Mouse (Mus musculus) hindbrain, embryonic 15.5 days (tissue): ENCODE data around the gene Mab21l1. TPM values are rescaled to one million over a fixed set of nuclear protein-coding genes. Genes with fewer than 3 reads are reported as not detected.

Experiments used
- ATAC-seq: fragments of 200-750 bp; cut with Nextera tagmentation; 2 replicates; pipeline ENCODE4 v1.8.0; 2017; ENCODE audit warnings: low read depth, moderate number of reproducible peaks, moderate TSS enrichment; ENCODE audit not compliant: low FRiP score
- H3K27ac ChIP-seq: fragments of 300-500 bp; sonication (generic); replicated peaks from 2 replicates; pipeline ENCODE4 v1.5.1; 2015; ENCODE audit warnings: mild to moderate bottlenecking, inconsistent platforms
- H3K27me3 ChIP-seq: fragments of 300-500 bp; sonication (generic); 2 replicates; pipeline ENCODE4 v1.6.1; 2015; ENCODE audit warnings: control low read depth, inconsistent platforms
- H3K36me3 ChIP-seq: fragments of 300-500 bp; sonication (generic); 2 replicates; pipeline ENCODE4 v1.6.1; 2015; ENCODE audit warnings: control low read depth, inconsistent platforms
- H3K4me1 ChIP-seq: fragments of 300-500 bp; sonication (generic); replicated peaks from 2 replicates; pipeline ENCODE4 v1.6.1; 2015; ENCODE audit warnings: control low read depth, inconsistent platforms
- H3K4me2 ChIP-seq: fragments of 300-500 bp; sonication (generic); 2 replicates; pipeline ENCODE4 v1.6.1; 2015; ENCODE audit warnings: moderate library complexity, mild to moderate bottlenecking, inconsistent platforms
- H3K4me3 ChIP-seq: fragments of 300-500 bp; sonication (generic); 2 replicates; pipeline ENCODE4 v1.5.1; 2015; ENCODE audit warnings: mild to moderate bottlenecking, inconsistent platforms
- H3K9ac ChIP-seq: fragments of 300-500 bp; sonication (generic); 2 replicates; pipeline ENCODE4 v1.6.1; 2015; ENCODE audit warnings: inconsistent platforms
- H3K9me3 ChIP-seq: fragments of 300-500 bp; sonication (generic); 2 replicates; pipeline ENCODE4 v1.6.1; 2016; ENCODE audit warnings: control low read depth, inconsistent platforms
- WGBS: fragments of 180-500 bp; shearing (Covaris S2); methylation state at CpG from one replicate; pipeline ENCODE4 v1.1.7; 2015; 5-methylcytosine and 5-hydroxymethylcytosine counted together
- polyA plus RNA-seq: library from polyadenylated mRNA; unstranded; fragments of >200 nt; fragmentation: Nextera tagmentation; extraction: Ambion mirVana; gene quantifications from 2 replicates; pipeline ENCODE4 v1.2.1, GENCODE M21; 2015

The Mab21l1 gene
- 169 and 177 TPM in 2 replicates for polyA plus RNA-seq

- no peaks in the 10 kb centered on the region for H3K9me3 ChIP-seq
- ATAC-seq, result peak; percentile 80
- H3K4me2 ChIP-seq, result peak within 1 kb of the TSS; percentile 65
- H3K27ac ChIP-seq, result peak within 1 kb of the TSS; percentile 95
- WGBS, result 10% methylated on average over 16 of the region's 16 CpGs
- H3K9ac ChIP-seq, result peak within 1 kb of the TSS; percentile 80
- peaks cover 2% of the 10 kb centered on the region; the same call in 1 of the 2 replicates for H3K27me3 ChIP-seq
- H3K36me3 ChIP-seq, result no peaks in the 10 kb centered on the region
- H3K4me3 ChIP-seq, result peak within 1 kb of the TSS; percentile 47
- H3K4me1 ChIP-seq, result peaks cover 36% of the 10 kb centered on the region
Observed at GRCm38 (mm10) chr3:55782056-55782687, at the start of gene Mab21l1. Gene Mab21l1 (plus strand): TSS chr3:55782510.

DNA sequence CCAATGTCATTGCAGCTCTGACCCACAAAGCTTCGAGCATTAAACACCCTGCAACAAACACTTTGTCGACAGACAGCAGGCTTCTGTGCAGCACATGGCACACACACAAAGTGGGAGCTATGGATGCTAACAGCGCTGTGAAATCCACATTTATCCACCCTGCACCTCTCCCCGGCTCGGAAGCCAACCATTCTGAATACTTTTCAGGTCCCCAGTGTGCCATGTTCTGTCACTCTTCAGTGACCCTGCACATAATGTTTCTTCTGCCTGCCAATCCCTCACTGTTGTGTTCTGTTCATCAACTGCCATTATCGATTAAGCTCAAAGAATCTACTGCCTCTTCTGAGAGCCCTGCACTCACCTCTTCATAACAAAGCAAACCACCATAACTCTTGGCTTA, 48.6 kb upstream of the Mab21l1 start:
- Histone ChIP-seq H3K4me1 (no peaks in the 10 kb centered on the region), H3K36me3 (no peaks in the 10 kb centered on the region), H3K9me3 (no peaks in the 10 kb centered on the region), H3K27me3 (no peaks in the 10 kb centered on the region), H3K4me2 (no peak overlapping the region), H3K27ac (0 out of 2 replicates have a peak overlapping the region, but pooled peaks have one; percentile 2), H3K4me3 (no peak overlapping the region), H3K9ac (no peak overlapping the region)
- ATAC-seq, result 0 out of 2 replicates have a peak, but pooled peaks have one; percentile 24
- 45% methylated on average over 6 of the region's 6 CpGs for WGBS

GRCm38 (mm10) chr3:55741428-55741827, 40.9 kb upstream of the Mab21l1 start:
- H3K9ac ChIP-seq, result 0 out of 2 replicates have a peak overlapping the region, but pooled peaks have one; percentile 10

DNA sequence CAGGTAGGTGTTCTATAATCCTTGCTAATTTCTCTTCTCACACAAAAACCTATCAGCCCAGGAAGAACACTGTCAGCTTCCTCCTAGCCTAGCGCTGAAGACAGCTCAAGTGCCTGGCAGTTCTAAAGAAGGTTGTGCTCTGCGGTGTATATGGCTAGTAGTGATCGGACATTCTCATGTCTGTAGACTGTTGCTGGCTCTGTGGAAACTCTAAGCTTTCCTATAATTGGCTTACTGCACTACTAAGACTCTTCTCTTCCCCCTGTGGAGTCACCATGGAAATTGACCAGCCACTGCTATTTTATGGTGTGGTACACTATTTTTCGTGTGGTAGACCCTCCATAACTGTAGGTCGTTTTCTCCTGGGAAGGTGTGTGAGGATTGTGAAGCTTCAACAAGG, 40.1 kb upstream of the Mab21l1 start:
- H3K4me3 ChIP-seq, result no peak overlapping the region
- H3K36me3 ChIP-seq, result no peaks in the 10 kb centered on the region
- H3K27me3 ChIP-seq, result no peaks in the 10 kb centered on the region
- H3K4me2 ChIP-seq, result no peak overlapping the region
- peaks cover 23% of the 10 kb centered on the region for H3K4me1 ChIP-seq
- no peaks in the 10 kb centered on the region for H3K9me3 ChIP-seq
- WGBS, result 78% methylated on average over 5 of the region's 5 CpGs
- H3K9ac ChIP-seq, result no peak overlapping the region
- peak overlapping the region; percentile 78 for H3K27ac ChIP-seq
- no peak; the same call in 1 of the 2 replicates for ATAC-seq

More at GRCm38 (mm10) chr3:55741428-55741827, 40.9 kb upstream of the Mab21l1 start:
- H3K4me2 ChIP-seq, result no peak overlapping the region
- H3K27me3 ChIP-seq, result no peaks in the 10 kb centered on the region
- peak; percentile 80 for ATAC-seq
- WGBS, result 32% methylated on average over 6 of the region's 6 CpGs
- no peak overlapping the region for H3K4me3 ChIP-seq
- H3K36me3 ChIP-seq, result no peaks in the 10 kb centered on the region
- H3K4me1 ChIP-seq, result peaks cover 23% of the 10 kb centered on the region
- no peaks in the 10 kb centered on the region for H3K9me3 ChIP-seq
- H3K27ac ChIP-seq, result peak overlapping the region; percentile 78

DNA sequence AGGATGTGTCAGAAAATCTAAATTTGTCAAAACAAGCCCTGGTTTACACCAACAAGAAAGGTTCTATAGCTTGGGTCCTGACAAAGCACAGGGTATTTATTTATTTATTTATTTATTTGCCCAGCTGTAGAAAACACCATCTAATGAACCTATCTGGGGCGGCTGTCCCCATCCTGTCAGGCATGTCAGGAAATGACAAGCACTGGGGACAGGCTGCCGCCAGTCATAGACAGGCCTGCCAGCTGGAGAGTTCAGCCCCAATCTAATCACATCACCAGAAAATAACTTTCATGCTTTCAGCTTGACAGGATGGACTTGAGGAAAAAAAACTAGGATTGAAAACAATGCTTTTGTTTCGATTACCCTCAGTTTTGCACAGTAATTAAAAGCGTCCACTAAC, 39.7 kb upstream of the Mab21l1 start:
- Histone ChIP-seq H3K27me3 (no peaks in the 10 kb centered on the region), H3K27ac (peak overlapping the region; percentile 78), H3K9ac (no peak overlapping the region), H3K36me3 (no peaks in the 10 kb centered on the region), H3K9me3 (no peaks in the 10 kb centered on the region), H3K4me1 (peaks cover 23% of the 10 kb centered on the region), H3K4me3 (no peak overlapping the region), H3K4me2 (no peak overlapping the region)
- ATAC-seq, result peak; percentile 61; the same call in 1 of the 2 replicates
- WGBS, result 49% methylated on average over 4 of the region's 4 CpGs

DNA sequence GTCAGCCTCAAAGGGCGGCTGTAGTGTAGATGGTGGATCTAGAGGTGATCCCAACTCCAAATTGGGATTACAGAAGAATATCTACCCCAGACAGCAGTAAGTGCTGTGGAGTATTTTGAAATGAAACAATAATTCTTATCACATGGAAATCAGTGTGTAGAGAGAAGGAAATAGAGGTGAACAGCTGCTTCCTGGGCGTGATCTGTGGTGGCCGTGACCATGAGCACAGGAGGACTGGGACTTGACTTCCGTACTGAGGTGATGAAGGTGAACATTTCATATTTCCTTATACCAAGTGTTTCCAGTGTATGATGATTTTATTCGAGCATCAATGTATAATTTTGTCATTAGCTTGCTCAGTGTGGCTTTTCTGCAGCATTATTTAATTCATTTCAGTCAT, 38.4 kb upstream of the Mab21l1 start:
- WGBS, result 71% methylated on average over 5 of the region's 5 CpGs
- peaks cover 29% of the 10 kb centered on the region for H3K4me1 ChIP-seq
- H3K9me3 ChIP-seq, result no peaks in the 10 kb centered on the region
- H3K36me3 ChIP-seq, result no peaks in the 10 kb centered on the region
- no peak overlapping the region for H3K4me2 ChIP-seq
- no peak for ATAC-seq
- H3K27me3 ChIP-seq, result no peaks in the 10 kb centered on the region
- H3K9ac ChIP-seq, result no peak overlapping the region
- no peak overlapping the region for H3K4me3 ChIP-seq
- H3K27ac ChIP-seq, result peak overlapping the region; percentile 53; the same call in 1 of the 2 replicates

DNA sequence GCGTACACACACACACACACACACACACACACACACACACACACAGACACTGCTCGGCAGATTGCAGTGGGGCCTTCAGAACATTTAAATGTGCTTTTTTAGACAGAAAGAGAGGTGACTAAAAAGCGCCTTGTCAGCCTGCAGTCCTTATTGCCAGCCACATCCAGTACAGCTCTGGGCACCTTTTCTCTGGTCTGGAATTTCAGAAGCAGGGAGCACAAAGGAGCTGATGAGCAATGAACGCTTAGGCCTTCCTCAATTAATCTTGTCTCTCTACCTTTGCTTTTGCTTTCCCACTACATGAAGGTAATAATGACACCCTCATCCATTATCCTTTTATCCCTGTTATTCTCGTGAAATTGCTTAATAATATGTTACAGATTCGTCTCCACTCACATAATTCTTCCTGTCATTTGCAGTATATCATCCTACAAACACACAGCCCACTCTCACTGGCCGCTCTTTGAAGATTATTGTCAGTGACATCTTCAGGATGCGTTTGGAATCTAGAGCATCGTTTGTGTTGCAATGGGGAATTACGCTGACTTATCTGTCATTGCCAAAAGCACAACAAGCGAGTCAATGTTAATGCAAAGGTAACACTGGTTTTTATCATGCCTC, 31.8 kb upstream of the Mab21l1 start:
- WGBS, result 32% methylated on average over 11 of the region's 11 CpGs
- H3K9ac ChIP-seq, result peak overlapping the region; percentile 11; the same call in 1 of the 2 replicates

GRCm38 (mm10) chr3:55751363-55751762, 30.9 kb upstream of the Mab21l1 start:
- peak; percentile 20 for ATAC-seq
- H3K27me3 ChIP-seq, result no peaks in the 10 kb centered on the region
- H3K9me3 ChIP-seq, result no peaks in the 10 kb centered on the region
- H3K4me3 ChIP-seq, result no peak overlapping the region
- no peak overlapping the region for H3K9ac ChIP-seq
- peak overlapping the region; percentile 78 for H3K27ac ChIP-seq
- H3K4me2 ChIP-seq, result no peak overlapping the region
- peaks cover 52% of the 10 kb centered on the region for H3K4me1 ChIP-seq
- H3K36me3 ChIP-seq, result no peaks in the 10 kb centered on the region
- WGBS, result 18% methylated on average over 5 of the region's 5 CpGs

More for the DNA sequence above, 31.8 kb upstream of the Mab21l1 start:
- ATAC-seq, result peak; percentile 71
- no peaks in the 10 kb centered on the region for H3K27me3 ChIP-seq
- H3K9me3 ChIP-seq, result no peaks in the 10 kb centered on the region
- no peak overlapping the region for H3K4me3 ChIP-seq
- peak overlapping the region; percentile 78 for H3K27ac ChIP-seq
- no peaks in the 10 kb centered on the region for H3K36me3 ChIP-seq
- H3K4me1 ChIP-seq, result peaks cover 44% of the 10 kb centered on the region
- H3K4me2 ChIP-seq, result no peak overlapping the region

DNA sequence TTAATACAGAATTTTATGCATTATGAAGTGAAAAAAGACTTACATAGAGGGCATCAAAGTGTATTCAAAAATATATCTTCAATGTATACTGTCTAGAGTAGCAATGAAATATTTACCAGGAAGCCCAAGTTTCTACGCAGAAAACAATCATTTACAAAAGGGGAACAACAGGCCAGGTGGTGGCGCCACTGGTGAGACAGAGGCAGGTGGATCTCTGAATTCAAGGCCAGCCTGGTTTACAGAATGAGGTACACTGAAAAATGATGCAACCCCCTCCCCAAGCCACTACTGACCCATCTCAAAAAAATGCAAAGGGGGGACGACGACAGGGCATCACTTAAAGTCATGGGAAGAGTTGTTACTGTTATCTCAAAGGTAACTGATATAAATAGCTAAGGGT, 29.8 kb upstream of the Mab21l1 start:
- 88% methylated on average over 4 of the region's 4 CpGs for WGBS
- peak overlapping the region; percentile 55; the same call in 1 of the 2 replicates for H3K27ac ChIP-seq
- H3K4me1 ChIP-seq, result peaks cover 63% of the 10 kb centered on the region

GRCm38 (mm10) chr3:55753872-55754271, 28.4 kb upstream of the Mab21l1 start:
- 83% methylated on average over 6 of the region's 6 CpGs for WGBS
- no peaks in the 10 kb centered on the region for H3K9me3 ChIP-seq

More for the DNA sequence above, 29.8 kb upstream of the Mab21l1 start:
- ATAC-seq, result no peak
- H3K27me3 ChIP-seq, result no peaks in the 10 kb centered on the region
- H3K9me3 ChIP-seq, result no peaks in the 10 kb centered on the region
- H3K9ac ChIP-seq, result no peak overlapping the region
- no peaks in the 10 kb centered on the region for H3K36me3 ChIP-seq
- no peak overlapping the region for H3K4me3 ChIP-seq
- H3K4me2 ChIP-seq, result no peak overlapping the region

DNA sequence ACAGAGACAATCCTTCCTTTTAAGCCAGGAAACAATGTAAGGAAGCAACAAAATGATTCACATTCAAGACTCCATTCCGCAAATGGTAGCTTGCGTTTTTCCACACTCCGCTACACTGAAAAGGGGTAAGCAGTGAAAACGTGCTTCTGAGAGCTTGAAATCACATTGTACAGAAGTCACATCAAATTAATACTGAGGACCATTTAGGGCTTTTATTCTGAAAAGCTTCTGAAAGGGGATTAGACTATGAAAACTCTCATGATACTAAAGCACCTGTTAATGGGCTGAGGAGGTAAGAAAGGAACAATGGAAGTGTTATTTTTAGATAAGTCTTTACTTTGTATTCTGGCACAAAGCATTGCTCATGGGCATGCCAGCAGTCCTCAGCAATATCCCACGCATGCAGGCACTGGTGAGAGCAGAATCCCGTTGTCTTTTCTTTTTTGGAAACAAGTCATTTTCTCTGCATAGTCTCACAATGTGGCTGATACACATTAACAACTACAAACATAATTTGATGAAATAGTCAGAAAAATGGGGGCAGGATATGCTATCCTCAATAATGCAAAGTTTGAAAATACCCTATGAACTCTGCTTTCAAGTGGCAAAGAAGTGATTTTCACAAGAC, 27.2 kb upstream of the Mab21l1 start:
- Histone ChIP-seq H3K36me3 (no peaks in the 10 kb centered on the region), H3K9ac (no peak overlapping the region), H3K9me3 (no peaks in the 10 kb centered on the region), H3K4me3 (no peak overlapping the region), H3K27me3 (no peaks in the 10 kb centered on the region), H3K4me1 (peaks cover 60% of the 10 kb centered on the region), H3K4me2 (no peak overlapping the region), H3K27ac (peak overlapping the region; percentile 76)
- no peak for ATAC-seq
- 44% methylated on average over 6 of the region's 6 CpGs for WGBS

More at GRCm38 (mm10) chr3:55753872-55754271, 28.4 kb upstream of the Mab21l1 start:
- H3K27ac ChIP-seq, result peak overlapping the region; percentile 76; the same call in 1 of the 2 replicates
- no peak for ATAC-seq
- H3K36me3 ChIP-seq, result no peaks in the 10 kb centered on the region
- H3K27me3 ChIP-seq, result no peaks in the 10 kb centered on the region
- no peak overlapping the region for H3K4me3 ChIP-seq
- H3K4me2 ChIP-seq, result no peak overlapping the region
- no peak overlapping the region for H3K9ac ChIP-seq
- peaks cover 65% of the 10 kb centered on the region for H3K4me1 ChIP-seq
